Comparison of ENCODE assay signal across 20 mouse cellular contexts in genomic region chr3:151978136-151978535, GRCm38 (mm10).
A peak's percentile ranks its signal among the peaks of the same experiment; 100 is the strongest.
DNase-seq lines count a peak whose midpoint lies in the region; ATAC-seq and TF ChIP-seq lines count a peak whose summit lies in the region.
"Had no signal": no experiment of that assay in that cellular context is flagged by ENCODE, and none has a peak within 500 bp of the region (broad histone marks: within the 10 kb centered on the region; RNA-seq: fewer than 3 reads in every experiment).

No protein-coding gene starts in this region.

- no peak overlapping the region for H3K27ac ChIP-seq in heart, embryonic 10.5 days
- H3K27ac ChIP-seq in embryonic fibroblast, embryonic 13.5 days (ENCODE audit: insufficient read depth, low read length) = peak overlapping the region; percentile 80
- no peak overlapping the region for H3K27ac ChIP-seq in layer of hippocampus, adult 2 months
- no peak overlapping the region for H3K27ac ChIP-seq in intestine, embryonic 15.5 days
- H3K27ac ChIP-seq: embryonic facial prominence, embryonic 12.5 days; hindbrain, postnatal 0 days; kidney, embryonic 15.5 days; limb, embryonic 12.5 days; midbrain, embryonic 12.5 days had no signal

- H3K4me3 ChIP-seq in heart, embryonic 10.5 days = no peak overlapping the region
- H3K4me3 ChIP-seq in embryonic fibroblast, embryonic 13.5 days (ENCODE audit: insufficient read depth, low read length) = no peak overlapping the region
- H3K4me3 ChIP-seq in layer of hippocampus, adult 2 months = no peak overlapping the region
- H3K4me3 ChIP-seq in intestine, embryonic 15.5 days (replicated peaks) = no peak overlapping the region
- H3K4me3 ChIP-seq: embryonic facial prominence, embryonic 12.5 days; kidney, embryonic 15.5 days; limb, embryonic 12.5 days; midbrain, embryonic 12.5 days had no signal

- DNase-seq in heart, adult 9 months (ENCODE audit: low spot score in 2 of 2) = peak; percentile 58 to 64
- no peak for DNase-seq in heart, embryonic 10.5 days (ENCODE audit: low spot score)
- DNase-seq in gastrocnemius, postnatal 25 days = peak; percentile 54
- no peak for DNase-seq in layer of hippocampus, adult 2 months (ENCODE audit: low spot score in 2 of 2)
- DNase-seq: cerebellum, postnatal 14 days; kidney, postnatal 36 days; lung, adult 18-20 months; lung, postnatal 14 days; right cerebral cortex, postnatal 25 days had no signal

- ATAC-seq in activated CD4-positive, CD25-positive, alpha-beta regulatory T cell, adult 4 months = no peak
- ATAC-seq in intestine, embryonic 15.5 days = no peak
- ATAC-seq: forebrain, embryonic 14.5 days; hindbrain, postnatal 0 days; intestine, postnatal 0 days had no signal

- no peak overlapping the region for H3K4me2 ChIP-seq in intestine, embryonic 15.5 days (replicated peaks)
- H3K4me2 ChIP-seq: embryonic facial prominence, embryonic 12.5 days; kidney, embryonic 15.5 days; limb, embryonic 12.5 days; liver, embryonic 11.5 days; midbrain, embryonic 12.5 days had no signal

- H3K36me3 ChIP-seq in heart, embryonic 10.5 days = no peaks in the 10 kb centered on the region
- H3K36me3 ChIP-seq in intestine, embryonic 15.5 days = no peaks in the 10 kb centered on the region
- H3K36me3 ChIP-seq: embryonic facial prominence, embryonic 12.5 days; kidney, embryonic 15.5 days; limb, embryonic 12.5 days; midbrain, embryonic 12.5 days had no signal

- 42% methylated on average over 1 of the region's 1 CpGs for WGBS in heart, embryonic 10.5 days
- WGBS in intestine, embryonic 15.5 days = 47% methylated on average over 1 of the region's 1 CpGs

- no peak for TF ChIP-seq CTCF in embryonic fibroblast, embryonic 13.5 days (IDR thresholded peaks at IDR 0.05; ENCODE audit: borderline replicate concordance, insufficient read depth, low read length)
- no peak for TF ChIP-seq CTCF in layer of hippocampus, adult 2 months (conservative IDR thresholded peaks at IDR 0.05)

- no peaks in the 10 kb centered on the region for H3K4me1 ChIP-seq in heart, embryonic 10.5 days
- peaks cover 5% of the 10 kb centered on the region for H3K4me1 ChIP-seq in embryonic fibroblast, embryonic 13.5 days (ENCODE audit: control insufficient read depth, insufficient read depth, low read length)
- no peaks in the 10 kb centered on the region for H3K4me1 ChIP-seq in intestine, embryonic 15.5 days (replicated peaks)
- H3K4me1 ChIP-seq: embryonic facial prominence, embryonic 12.5 days; kidney, embryonic 15.5 days; limb, embryonic 12.5 days; midbrain, embryonic 12.5 days had no signal

- H3K9me3 ChIP-seq in heart, embryonic 10.5 days = no peaks in the 10 kb centered on the region
- H3K9me3 ChIP-seq in intestine, embryonic 15.5 days = no peaks in the 10 kb centered on the region
- H3K9me3 ChIP-seq: embryonic facial prominence, embryonic 12.5 days; kidney, embryonic 15.5 days; limb, embryonic 12.5 days; midbrain, embryonic 12.5 days had no signal

- H3K27me3 ChIP-seq in heart, embryonic 10.5 days (ENCODE audit: insufficient read depth, poor library complexity, severe bottlenecking) = no peaks in the 10 kb centered on the region
- H3K27me3 ChIP-seq in intestine, embryonic 15.5 days (replicated peaks) = no peaks in the 10 kb centered on the region
- H3K27me3 ChIP-seq: embryonic facial prominence, embryonic 12.5 days; kidney, embryonic 15.5 days; limb, embryonic 12.5 days; midbrain, embryonic 12.5 days had no signal

- no peak for TF ChIP-seq POLR2A in embryonic fibroblast, embryonic 13.5 days (IDR thresholded peaks at IDR 0.05; ENCODE audit: low read depth, low read length)

- H3K9ac ChIP-seq in intestine, embryonic 15.5 days = no peak overlapping the region
- H3K9ac ChIP-seq: embryonic facial prominence, embryonic 12.5 days; kidney, embryonic 15.5 days; limb, embryonic 12.5 days; midbrain, embryonic 12.5 days had no signal

Comparison
In these comparisons a context has a peak if more than half of its experiments do, and no peak if none do; other contexts are left out.
1. DNase-seq: peak in heart, adult 9 months (2 of 2) and gastrocnemius, postnatal 25 days (single experiment); none in heart, embryonic 10.5 days (single experiment) and layer of hippocampus, adult 2 months (0 of 2).